Mouse (Mus musculus): ENCODE results near the gene Aif1. TPM values are rescaled to one million over a fixed set of nuclear protein-coding genes. Genes with fewer than 3 reads are reported as not detected.

Aif1 gene
- polyA plus RNA-seq (2014; fragmentation: Illumina TruSeq; extraction: RNeasy Lipid Tissue Mini Kit (QIAGEN cat#74804); ENCODE audit: low read depth, low replicate concordance): 6.0 TPM

GRCm38 (mm10) chr17:35175968-35176367, at the start of gene Aif1:
Aif1 (minus strand) TSS chr17:35176068.

GRCm38 (mm10) chr17:35220156-35220952, 44.5 kb upstream of the Aif1 start, which contains the start of gene Gm16181:
Gm16181 (plus strand) TSS chr17:35220834.

GRCm38 (mm10) chr17:35204494-35205379, 28.9 kb upstream of the Aif1 start, which contains the start of gene Lta:
Lta (minus strand) TSS chr17:35205351.

GRCm38 (mm10) chr17:35201787-35202186, 25.9 kb upstream of the Aif1 start, which contains the start of gene Tnf:
Tnf (minus strand) TSS chr17:35202007.

GRCm38 (mm10) chr17:35193881-35194843, 18.3 kb upstream of the Aif1 start, which contains the start of gene Ltb:
Ltb (plus strand) TSS chr17:35194439.

GRCm38 (mm10) chr17:35187959-35188610, 12.2 kb upstream of the Aif1 start, which contains the start of gene Lst1:
Lst1 (minus strand) TSS chr17:35188439.

GRCm38 (mm10) chr17:35164568-35165450, 11.1 kb downstream of the Aif1 start, which contains the start of gene Prrc2a:
Prrc2a (minus strand) TSS chr17:35164897.

GRCm38 (mm10) chr17:35134801-35135590, 40.9 kb downstream of the Aif1 start, which contains the start of gene Bag6:
Bag6 (plus strand) TSS chr17:35135178.

GRCm38 (mm10) chr17:35131500-35132173, 44.2 kb downstream of the Aif1 start, which contains the start of gene Apom:
Apom (minus strand) TSS chr17:35132050.

GRCm38 (mm10) chr17:35126206-35126611, 49.7 kb downstream of the Aif1 start, which contains the start of gene D17H6S53E:
D17H6S53E (plus strand) TSS chr17:35126373.

GRCm38 (mm10) chr17:35121871-35122303, 54.0 kb downstream of the Aif1 start, which contains the start of gene Csnk2b:
Csnk2b (minus strand) TSS chr17:35122053.

GRCm38 (mm10) chr17:35121143-35121799, 54.6 kb downstream of the Aif1 start, which contains the start of gene Gpank1:
Gpank1 (plus strand) TSS chr17:35121455.

Other genes with a start within 250 kb of the Aif1 start
- 18.6 TPM for gene Neu1, start 244.8 kb downstream of the Aif1 start, polyA plus RNA-seq (2014; fragmentation: Illumina TruSeq; extraction: RNeasy Lipid Tissue Mini Kit (QIAGEN cat#74804); ENCODE audit: low read depth, low replicate concordance)
- 7.8 TPM for gene Hspa1b, start 216.8 kb downstream of the Aif1 start, polyA plus RNA-seq (2014; fragmentation: Illumina TruSeq; extraction: RNeasy Lipid Tissue Mini Kit (QIAGEN cat#74804); ENCODE audit: low read depth, low replicate concordance)
- gene Gm20481, start 206.2 kb downstream of the Aif1 start, polyA plus RNA-seq (2014; fragmentation: Illumina TruSeq; extraction: RNeasy Lipid Tissue Mini Kit (QIAGEN cat#74804); ENCODE audit: low read depth, low replicate concordance): not detected
- 10.2 TPM for gene Hspa1a, start 203.9 kb downstream of the Aif1 start, polyA plus RNA-seq (2014; fragmentation: Illumina TruSeq; extraction: RNeasy Lipid Tissue Mini Kit (QIAGEN cat#74804); ENCODE audit: low read depth, low replicate concordance)
- gene Hspa1l, start 203.4 kb downstream of the Aif1 start, polyA plus RNA-seq (2014; fragmentation: Illumina TruSeq; extraction: RNeasy Lipid Tissue Mini Kit (QIAGEN cat#74804); ENCODE audit: low read depth, low replicate concordance): 9.2 TPM
- 17.0 TPM for gene Lsm2, start 194.2 kb downstream of the Aif1 start, polyA plus RNA-seq (2014; fragmentation: Illumina TruSeq; extraction: RNeasy Lipid Tissue Mini Kit (QIAGEN cat#74804); ENCODE audit: low read depth, low replicate concordance)
- 20.7 TPM for gene Vars, start 175.1 kb downstream of the Aif1 start, polyA plus RNA-seq (2014; fragmentation: Illumina TruSeq; extraction: RNeasy Lipid Tissue Mini Kit (QIAGEN cat#74804); ENCODE audit: low read depth, low replicate concordance)
- gene Vwa7, start 159.5 kb downstream of the Aif1 start, polyA plus RNA-seq (2014; fragmentation: Illumina TruSeq; extraction: RNeasy Lipid Tissue Mini Kit (QIAGEN cat#74804); ENCODE audit: low read depth, low replicate concordance): 6.5 TPM
- gene Sapcd1, start 148.1 kb downstream of the Aif1 start, polyA plus RNA-seq (2014; fragmentation: Illumina TruSeq; extraction: RNeasy Lipid Tissue Mini Kit (QIAGEN cat#74804); ENCODE audit: low read depth, low replicate concordance): 0.58 TPM
- gene Msh5, start 129.3 kb downstream of the Aif1 start, polyA plus RNA-seq (2014; fragmentation: Illumina TruSeq; extraction: RNeasy Lipid Tissue Mini Kit (QIAGEN cat#74804); ENCODE audit: low read depth, low replicate concordance): 0.55 TPM
- gene Clic1, start 126.1 kb downstream of the Aif1 start, polyA plus RNA-seq (2014; fragmentation: Illumina TruSeq; extraction: RNeasy Lipid Tissue Mini Kit (QIAGEN cat#74804); ENCODE audit: low read depth, low replicate concordance): 50.4 TPM
- 33.4 TPM for gene Ddah2, start 117.0 kb downstream of the Aif1 start, polyA plus RNA-seq (2014; fragmentation: Illumina TruSeq; extraction: RNeasy Lipid Tissue Mini Kit (QIAGEN cat#74804); ENCODE audit: low read depth, low replicate concordance)
- not detected for gene Ly6g6c, start 110.7 kb downstream of the Aif1 start, polyA plus RNA-seq (2014; fragmentation: Illumina TruSeq; extraction: RNeasy Lipid Tissue Mini Kit (QIAGEN cat#74804); ENCODE audit: low read depth, low replicate concordance)
- not detected for gene Mpig6b, start 109.9 kb downstream of the Aif1 start, polyA plus RNA-seq (2014; fragmentation: Illumina TruSeq; extraction: RNeasy Lipid Tissue Mini Kit (QIAGEN cat#74804); ENCODE audit: low read depth, low replicate concordance)
- not detected for gene Ly6g6e, start 99.2 kb downstream of the Aif1 start, polyA plus RNA-seq (2014; fragmentation: Illumina TruSeq; extraction: RNeasy Lipid Tissue Mini Kit (QIAGEN cat#74804); ENCODE audit: low read depth, low replicate concordance)
- not detected for gene Ly6g6d, start 98.0 kb downstream of the Aif1 start, polyA plus RNA-seq (2014; fragmentation: Illumina TruSeq; extraction: RNeasy Lipid Tissue Mini Kit (QIAGEN cat#74804); ENCODE audit: low read depth, low replicate concordance)
- gene Ly6g6f, start 90.5 kb downstream of the Aif1 start, polyA plus RNA-seq (2014; fragmentation: Illumina TruSeq; extraction: RNeasy Lipid Tissue Mini Kit (QIAGEN cat#74804); ENCODE audit: low read depth, low replicate concordance): not detected
- 72.3 TPM for gene Abhd16a, start 86.8 kb downstream of the Aif1 start, polyA plus RNA-seq (2014; fragmentation: Illumina TruSeq; extraction: RNeasy Lipid Tissue Mini Kit (QIAGEN cat#74804); ENCODE audit: low read depth, low replicate concordance)
- not detected for gene Ly6g5c, start 67.8 kb downstream of the Aif1 start, polyA plus RNA-seq (2014; fragmentation: Illumina TruSeq; extraction: RNeasy Lipid Tissue Mini Kit (QIAGEN cat#74804); ENCODE audit: low read depth, low replicate concordance)
- 0.39 TPM for gene Ly6g5b, start 60.6 kb downstream of the Aif1 start, polyA plus RNA-seq (2014; fragmentation: Illumina TruSeq; extraction: RNeasy Lipid Tissue Mini Kit (QIAGEN cat#74804); ENCODE audit: low read depth, low replicate concordance)
- 17.0 TPM for gene Gpank1, start 54.6 kb downstream of the Aif1 start, polyA plus RNA-seq (2014; fragmentation: Illumina TruSeq; extraction: RNeasy Lipid Tissue Mini Kit (QIAGEN cat#74804); ENCODE audit: low read depth, low replicate concordance)
- 145 TPM for gene Csnk2b, start 54.0 kb downstream of the Aif1 start, polyA plus RNA-seq (2014; fragmentation: Illumina TruSeq; extraction: RNeasy Lipid Tissue Mini Kit (QIAGEN cat#74804); ENCODE audit: low read depth, low replicate concordance)
- 22.9 TPM for gene D17H6S53E, start 49.7 kb downstream of the Aif1 start, polyA plus RNA-seq (2014; fragmentation: Illumina TruSeq; extraction: RNeasy Lipid Tissue Mini Kit (QIAGEN cat#74804); ENCODE audit: low read depth, low replicate concordance)
- not detected for gene Apom, start 44.0 kb downstream of the Aif1 start, polyA plus RNA-seq (2014; fragmentation: Illumina TruSeq; extraction: RNeasy Lipid Tissue Mini Kit (QIAGEN cat#74804); ENCODE audit: low read depth, low replicate concordance)
- 122 TPM for gene Bag6, start 40.9 kb downstream of the Aif1 start, polyA plus RNA-seq (2014; fragmentation: Illumina TruSeq; extraction: RNeasy Lipid Tissue Mini Kit (QIAGEN cat#74804); ENCODE audit: low read depth, low replicate concordance)
- gene Prrc2a, start 11.2 kb downstream of the Aif1 start, polyA plus RNA-seq (2014; fragmentation: Illumina TruSeq; extraction: RNeasy Lipid Tissue Mini Kit (QIAGEN cat#74804); ENCODE audit: low read depth, low replicate concordance): 139 TPM
- 4.1 TPM for gene Lst1, start 12.4 kb upstream of the Aif1 start, polyA plus RNA-seq (2014; fragmentation: Illumina TruSeq; extraction: RNeasy Lipid Tissue Mini Kit (QIAGEN cat#74804); ENCODE audit: low read depth, low replicate concordance)
- gene Ltb, start 18.4 kb upstream of the Aif1 start, polyA plus RNA-seq (2014; fragmentation: Illumina TruSeq; extraction: RNeasy Lipid Tissue Mini Kit (QIAGEN cat#74804); ENCODE audit: low read depth, low replicate concordance): 0.68 TPM
- gene Tnf, start 25.9 kb upstream of the Aif1 start, polyA plus RNA-seq (2014; fragmentation: Illumina TruSeq; extraction: RNeasy Lipid Tissue Mini Kit (QIAGEN cat#74804); ENCODE audit: low read depth, low replicate concordance): 0.29 TPM
- not detected for gene Lta, start 29.3 kb upstream of the Aif1 start, polyA plus RNA-seq (2014; fragmentation: Illumina TruSeq; extraction: RNeasy Lipid Tissue Mini Kit (QIAGEN cat#74804); ENCODE audit: low read depth, low replicate concordance)
- 1.8 TPM for gene Gm16181, start 44.8 kb upstream of the Aif1 start, polyA plus RNA-seq (2014; fragmentation: Illumina TruSeq; extraction: RNeasy Lipid Tissue Mini Kit (QIAGEN cat#74804); ENCODE audit: low read depth, low replicate concordance)
- 4.9 TPM for gene Atp6v1g2, start 57.6 kb upstream of the Aif1 start, polyA plus RNA-seq (2014; fragmentation: Illumina TruSeq; extraction: RNeasy Lipid Tissue Mini Kit (QIAGEN cat#74804); ENCODE audit: low read depth, low replicate concordance)
- gene Nfkbil1, start 59.7 kb upstream of the Aif1 start, polyA plus RNA-seq (2014; fragmentation: Illumina TruSeq; extraction: RNeasy Lipid Tissue Mini Kit (QIAGEN cat#74804); ENCODE audit: low read depth, low replicate concordance): 6.4 TPM
- gene Ddx39b, start 65.7 kb upstream of the Aif1 start, polyA plus RNA-seq (2014; fragmentation: Illumina TruSeq; extraction: RNeasy Lipid Tissue Mini Kit (QIAGEN cat#74804); ENCODE audit: low read depth, low replicate concordance): 112 TPM
- gene H2-D1, start 86.7 kb upstream of the Aif1 start, polyA plus RNA-seq (2014; fragmentation: Illumina TruSeq; extraction: RNeasy Lipid Tissue Mini Kit (QIAGEN cat#74804); ENCODE audit: low read depth, low replicate concordance): 162 TPM
- gene H2-Q1, start 144.3 kb upstream of the Aif1 start, polyA plus RNA-seq (2014; fragmentation: Illumina TruSeq; extraction: RNeasy Lipid Tissue Mini Kit (QIAGEN cat#74804); ENCODE audit: low read depth, low replicate concordance): not detected
- gene H2-Q2, start 166.2 kb upstream of the Aif1 start, polyA plus RNA-seq (2014; fragmentation: Illumina TruSeq; extraction: RNeasy Lipid Tissue Mini Kit (QIAGEN cat#74804); ENCODE audit: low read depth, low replicate concordance): 0.50 TPM
- gene H2-Q4, start 203.5 kb upstream of the Aif1 start, polyA plus RNA-seq (2014; fragmentation: Illumina TruSeq; extraction: RNeasy Lipid Tissue Mini Kit (QIAGEN cat#74804); ENCODE audit: low read depth, low replicate concordance): 29.8 TPM
- 6.8 TPM for gene H2-Q6, start 248.8 kb upstream of the Aif1 start, polyA plus RNA-seq (2014; fragmentation: Illumina TruSeq; extraction: RNeasy Lipid Tissue Mini Kit (QIAGEN cat#74804); ENCODE audit: low read depth, low replicate concordance)